Mouse (Mus musculus) G1E (cell line): ENCODE results near the gene Sdc4.

Experiments
- CTCF ChIP-seq: IDR thresholded peaks from 2 replicates; pipeline ENCODE4 v1.5.1; 2012; ENCODE audit warnings: low read depth, low read length, inconsistent platforms, mixed read lengths
- GATA1 ChIP-seq: IDR thresholded peaks from 2 replicates; pipeline ENCODE4 v1.6.1; 2012; ENCODE audit warnings: borderline replicate concordance, low read length, inconsistent platforms, mixed read lengths
- GATA2 ChIP-seq: IDR thresholded peaks from 2 replicates; pipeline ENCODE4 v1.6.1; 2012; ENCODE audit warnings: low read depth, low read length, inconsistent platforms, borderline replicate concordance
- POLR2AphosphoS5 ChIP-seq: IDR thresholded peaks from 2 replicates; pipeline ENCODE4 v1.6.1; 2012; ENCODE audit warnings: low read depth, low read length, inconsistent platforms; ENCODE audit not compliant: insufficient replicate concordance
- TAL1 ChIP-seq: conservative IDR thresholded peaks from 2 replicates; pipeline ENCODE4 v1.6.1; 2012; ENCODE audit warnings: low read depth, low read length, inconsistent platforms, mixed read lengths

GRCm38 (mm10) chr2:164453887-164454500 is 10.3 kb upstream of the Sdc4 start:
- TF ChIP-seq CTCF: no peak
- no peak for TF ChIP-seq GATA1
- no peak for TF ChIP-seq TAL1
- TF ChIP-seq POLR2AphosphoS5: no peak
- TF ChIP-seq GATA2: no peak
